Mouse (Mus musculus) liver, postnatal 0 days (tissue): ENCODE data around the gene Pard3b. TPM values are rescaled to one million over a fixed set of nuclear protein-coding genes. Genes with fewer than 3 reads are reported as not detected.

Experiments used
- ATAC-seq: fragments of 200-750 bp; cut with Nextera tagmentation; 2 replicates; pipeline ENCODE4 v1.8.0; 2017; ENCODE audit warnings: mild to moderate bottlenecking, moderate library complexity
- DNase-seq: peaks from one replicate; pipeline ENCODE4 v3.0.0-alpha.2; 2016
- H3K27ac ChIP-seq: fragments of 300-500 bp; sonication (generic); 2 replicates; pipeline ENCODE4 v1.5.1; 2014; ENCODE audit warnings: antibody characterized with exemption, moderate library complexity, mild to moderate bottlenecking, low read depth
- H3K27me3 ChIP-seq: fragments of 300-500 bp; sonication (generic); 2 replicates; pipeline ENCODE4 v1.6.1; 2014; ENCODE audit warnings: low read length, control low read depth, mixed read lengths; ENCODE audit not compliant: insufficient read depth
- H3K36me3 ChIP-seq: fragments of 300-500 bp; sonication (generic); replicated peaks from 2 replicates; pipeline ENCODE4 v1.6.1; 2014; ENCODE audit warnings: mild to moderate bottlenecking, control low read depth, low read length, moderate library complexity, mixed read lengths; ENCODE audit not compliant: insufficient read depth
- H3K4me1 ChIP-seq: fragments of 300-500 bp; sonication (generic); 2 replicates; pipeline ENCODE4 v1.6.1; 2014; ENCODE audit warnings: antibody characterized with exemption, mild to moderate bottlenecking, control low read depth; ENCODE audit not compliant: insufficient read depth
- H3K4me2 ChIP-seq: fragments of 300-500 bp; sonication (generic); 2 replicates; pipeline ENCODE4 v1.6.1; 2014; ENCODE audit warnings: low read depth, mild to moderate bottlenecking, low read length, moderate library complexity, mixed read lengths
- H3K4me3 ChIP-seq: fragments of 300-500 bp; sonication (generic); 2 replicates; pipeline ENCODE4 v1.5.1; 2014; ENCODE audit warnings: low read depth, low read length
- H3K9ac ChIP-seq: fragments of 300-500 bp; sonication (generic); replicated peaks from 2 replicates; pipeline ENCODE4 v1.6.1; 2014; ENCODE audit warnings: mild to moderate bottlenecking, moderate library complexity
- H3K9me3 ChIP-seq: fragments of 300-500 bp; sonication (generic); 2 replicates; pipeline ENCODE4 v1.6.1; 2016; ENCODE audit warnings: mild to moderate bottlenecking, control low read depth, low read length, mixed read lengths
- CTCF ChIP-seq: sonication (generic); IDR thresholded peaks from 2 replicates; pipeline ENCODE4 v1.5.1; 2016; ENCODE audit warnings: antibody characterized with exemption, low read depth
- EP300 ChIP-seq: IDR thresholded peaks from 2 replicates; pipeline ENCODE4 v1.6.1; 2016; ENCODE audit warnings: antibody characterized with exemption, low read depth, mild to moderate bottlenecking
- WGBS: fragments of 180-500 bp; shearing (Covaris S2); extraction: QIAGEN DNeasy Blood & Tissue Kit; methylation state at CpG from one replicate; pipeline ENCODE4 v1.1.7; 2014; ENCODE audit not compliant: insufficient replicate concordance; 5-methylcytosine and 5-hydroxymethylcytosine counted together
- polyA plus RNA-seq: library from polyadenylated mRNA; unstranded; fragments of >200 nt; fragmentation: Nextera tagmentation; extraction: Ambion mirVana; gene quantifications from 2 replicates; pipeline ENCODE4 v1.2.1, GENCODE M21; 2015

Gene Pard3b
- polyA plus RNA-seq, 1 experiment from 2014 or later, result 2.8 TPM

DNA sequence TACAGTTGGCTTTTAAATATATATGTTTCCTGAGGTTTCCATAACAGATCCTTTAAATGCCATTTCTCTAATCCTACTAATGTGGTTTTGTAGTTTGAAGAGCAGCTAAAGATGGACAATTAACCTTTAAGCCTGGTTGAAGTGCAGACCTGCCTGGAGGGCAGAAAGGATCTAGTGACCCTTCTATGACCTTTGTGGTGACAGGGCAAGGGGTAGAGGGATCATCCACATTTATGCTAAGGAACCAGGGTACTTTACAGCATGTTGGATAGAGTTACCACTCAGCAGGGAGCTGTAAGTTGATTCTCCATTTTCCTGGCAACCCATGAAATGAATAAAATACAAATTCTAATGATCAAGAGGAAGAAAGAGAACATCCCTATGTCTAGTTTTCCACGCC lies 47.3 kb downstream of the Pard3b start:
- TF ChIP-seq CTCF, result no peak
- TF ChIP-seq EP300, result no peak
- ATAC-seq, result no peak
- H3K4me2 ChIP-seq, result no peak overlapping the region
- WGBS, result 72% methylated on average over 1 of the region's 1 CpGs
- no peak overlapping the region for H3K9ac ChIP-seq
- H3K4me1 ChIP-seq, result no peaks in the 10 kb centered on the region
- H3K27me3 ChIP-seq, result no peaks in the 10 kb centered on the region
- H3K9me3 ChIP-seq, result no peaks in the 10 kb centered on the region
- no peak overlapping the region for H3K27ac ChIP-seq
- DNase-seq, result no peak
- no peaks in the 10 kb centered on the region for H3K36me3 ChIP-seq
- no peak overlapping the region for H3K4me3 ChIP-seq

DNA sequence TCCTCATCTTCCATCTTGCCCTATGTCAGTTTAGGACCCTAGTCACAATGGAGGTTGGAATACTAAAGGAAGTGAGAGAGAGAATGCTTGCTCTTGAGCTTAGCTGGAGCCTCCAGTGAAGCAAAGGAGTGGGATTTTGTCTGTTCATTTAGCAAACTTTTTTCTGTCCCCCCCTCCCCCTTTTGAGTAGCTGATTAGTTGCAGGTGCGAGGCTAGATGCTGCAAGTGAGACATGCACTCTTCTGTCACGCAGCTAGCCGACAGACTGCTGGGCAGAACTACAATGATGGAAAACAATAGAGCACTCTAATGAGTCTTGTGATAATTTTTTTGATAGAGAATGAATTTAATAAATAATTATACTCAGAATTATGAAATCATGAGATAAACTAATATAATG lies 49.7 kb downstream of the Pard3b start:
- TF ChIP-seq EP300 (no peak), CTCF (no peak)
- ATAC-seq (no peak), DNase-seq (no peak)
- Histone ChIP-seq H3K27ac (no peak overlapping the region), H3K9ac (no peak overlapping the region), H3K4me2 (no peak overlapping the region), H3K27me3 (no peaks in the 10 kb centered on the region), H3K9me3 (no peaks in the 10 kb centered on the region), H3K36me3 (no peaks in the 10 kb centered on the region), H3K4me1 (no peaks in the 10 kb centered on the region), H3K4me3 (no peak overlapping the region)
- WGBS, result 78% methylated on average over 3 of the region's 3 CpGs

DNA sequence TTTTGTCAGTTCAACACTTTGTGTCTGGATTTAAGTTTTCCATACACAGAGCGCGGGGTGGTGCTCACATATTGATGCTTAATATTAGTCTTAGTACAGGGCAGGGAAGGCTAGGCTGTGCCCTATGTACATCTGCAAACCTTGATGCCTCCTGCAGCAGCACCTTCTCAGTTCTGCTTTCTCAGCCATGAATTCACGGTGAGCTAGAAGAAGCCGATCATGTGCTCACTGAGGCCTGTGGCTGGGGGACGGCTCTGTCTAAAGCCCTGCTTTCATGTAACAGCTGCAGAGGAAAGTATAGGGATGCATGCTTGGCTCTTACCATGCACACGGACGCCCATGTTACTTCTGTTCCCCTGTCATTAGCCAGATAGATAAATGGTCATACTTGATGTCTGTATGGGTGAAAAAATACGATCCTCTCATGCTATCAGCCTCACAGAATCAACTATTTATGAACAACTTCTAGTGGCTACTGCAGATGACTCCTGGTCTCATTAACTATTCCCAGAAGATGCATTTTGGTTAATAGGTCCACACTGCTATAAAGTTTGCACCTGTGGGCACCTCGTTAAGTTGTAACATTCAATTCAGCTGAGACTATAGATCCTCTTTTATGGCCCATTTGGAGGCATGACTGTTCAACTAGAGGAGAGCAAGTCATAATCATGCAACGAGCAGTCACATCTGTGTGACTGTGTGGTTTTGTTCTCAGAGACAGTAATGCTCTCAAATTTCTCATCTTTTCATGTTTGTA lies 60.0 kb downstream of the Pard3b start:
- no peak for ATAC-seq
- H3K27ac ChIP-seq, result no peak overlapping the region
- H3K9me3 ChIP-seq, result no peaks in the 10 kb centered on the region
- H3K36me3 ChIP-seq, result no peaks in the 10 kb centered on the region
- H3K4me2 ChIP-seq, result no peak overlapping the region
- no peak overlapping the region for H3K9ac ChIP-seq
- no peaks in the 10 kb centered on the region for H3K4me1 ChIP-seq
- H3K27me3 ChIP-seq, result no peaks in the 10 kb centered on the region
- TF ChIP-seq CTCF, result no peak
- no peak for TF ChIP-seq EP300
- DNase-seq, result no peak
- H3K4me3 ChIP-seq, result no peak overlapping the region
- 74% methylated on average over 10 of the region's 10 CpGs for WGBS

DNA sequence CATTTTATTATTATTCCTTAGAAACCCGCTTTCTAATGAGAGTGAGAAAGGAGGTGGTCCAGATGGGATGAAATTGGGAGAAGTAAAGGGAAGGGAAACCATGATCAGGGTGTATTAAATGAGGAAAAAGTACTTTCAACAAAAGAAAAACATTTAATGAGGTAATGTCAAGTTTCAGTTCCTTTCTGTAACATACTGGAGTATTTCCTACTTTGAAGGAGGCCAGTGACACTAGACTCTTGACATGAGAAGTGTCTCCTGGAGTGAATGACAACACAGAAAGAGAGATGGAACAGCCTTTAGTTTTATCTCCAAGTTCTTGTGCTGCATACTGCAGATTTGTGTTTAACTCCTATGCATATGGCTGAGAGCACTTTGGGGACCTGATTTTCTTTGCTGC lies 71.2 kb downstream of the Pard3b start:
- H3K4me2 ChIP-seq, result no peak overlapping the region
- no peaks in the 10 kb centered on the region for H3K9me3 ChIP-seq
- 79% methylated on average over 1 of the region's 1 CpGs for WGBS
- TF ChIP-seq CTCF (no peak), EP300 (no peak)
- no peaks in the 10 kb centered on the region for H3K27me3 ChIP-seq
- H3K4me1 ChIP-seq, result no peaks in the 10 kb centered on the region
- H3K27ac ChIP-seq, result no peak overlapping the region
- ATAC-seq, result no peak
- H3K36me3 ChIP-seq, result no peaks in the 10 kb centered on the region
- DNase-seq, result no peak
- H3K9ac ChIP-seq, result no peak overlapping the region
- no peak overlapping the region for H3K4me3 ChIP-seq

DNA sequence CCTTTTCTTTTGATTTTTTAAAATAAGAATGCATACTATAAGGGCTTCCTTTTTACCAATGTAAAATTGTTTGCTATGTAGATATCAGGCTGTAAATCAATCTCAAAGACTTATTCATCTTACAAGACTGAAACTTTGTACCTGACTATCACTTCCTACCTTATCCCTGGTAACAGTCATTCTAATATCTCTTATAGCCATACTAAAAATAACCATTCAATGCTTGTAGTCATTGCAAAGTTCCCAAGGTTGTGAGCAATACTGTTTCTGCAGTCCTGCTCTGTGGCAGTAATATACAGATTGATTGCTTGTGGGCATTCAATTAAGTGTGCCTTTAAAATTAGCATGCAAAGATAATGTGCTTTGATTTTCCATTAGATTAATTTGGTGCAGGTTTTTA lies 72.9 kb downstream of the Pard3b start:
- Histone ChIP-seq H3K4me1 (no peaks in the 10 kb centered on the region), H3K9ac (no peak overlapping the region), H3K27ac (no peak overlapping the region), H3K36me3 (no peaks in the 10 kb centered on the region), H3K9me3 (no peaks in the 10 kb centered on the region), H3K27me3 (no peaks in the 10 kb centered on the region), H3K4me2 (no peak overlapping the region), H3K4me3 (no peak overlapping the region)
- DNase-seq, result no peak
- ATAC-seq, result no peak
- TF ChIP-seq EP300 (no peak), CTCF (no peak)

DNA sequence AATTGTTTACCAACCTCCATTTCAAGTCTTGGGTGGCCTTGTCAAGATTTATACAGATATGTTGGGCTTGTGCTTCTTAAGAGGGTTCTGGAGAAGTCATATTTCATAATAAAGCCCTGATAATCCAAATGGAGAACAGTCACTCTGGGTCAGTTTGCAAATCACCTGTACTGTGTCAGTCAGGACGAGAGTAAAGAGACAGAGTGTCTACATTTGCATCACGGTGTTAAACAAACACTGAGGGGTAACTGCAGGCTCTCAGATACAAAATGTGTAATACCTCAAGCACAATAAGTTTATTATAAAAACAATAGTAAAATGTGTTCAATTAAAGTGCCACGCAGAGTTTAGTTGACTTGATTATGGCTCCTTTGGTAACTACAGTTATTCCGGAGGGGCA lies 91.0 kb downstream of the Pard3b start:
- H3K4me3 ChIP-seq, result no peak overlapping the region
- no peaks in the 10 kb centered on the region for H3K36me3 ChIP-seq
- H3K27ac ChIP-seq, result peak overlapping the region; percentile 51
- TF ChIP-seq EP300 (no peak), CTCF (no peak)
- H3K4me1 ChIP-seq, result 0 out of 2 replicates have a peak, but pooled peaks cover 3% of the 10 kb centered on the region
- H3K9ac ChIP-seq, result no peak overlapping the region
- H3K9me3 ChIP-seq, result no peaks in the 10 kb centered on the region
- no peak overlapping the region for H3K4me2 ChIP-seq
- no peaks in the 10 kb centered on the region for H3K27me3 ChIP-seq
- DNase-seq (no peak), ATAC-seq (peak; percentile 69)
- 71% methylated on average over 4 of the region's 4 CpGs for WGBS

DNA sequence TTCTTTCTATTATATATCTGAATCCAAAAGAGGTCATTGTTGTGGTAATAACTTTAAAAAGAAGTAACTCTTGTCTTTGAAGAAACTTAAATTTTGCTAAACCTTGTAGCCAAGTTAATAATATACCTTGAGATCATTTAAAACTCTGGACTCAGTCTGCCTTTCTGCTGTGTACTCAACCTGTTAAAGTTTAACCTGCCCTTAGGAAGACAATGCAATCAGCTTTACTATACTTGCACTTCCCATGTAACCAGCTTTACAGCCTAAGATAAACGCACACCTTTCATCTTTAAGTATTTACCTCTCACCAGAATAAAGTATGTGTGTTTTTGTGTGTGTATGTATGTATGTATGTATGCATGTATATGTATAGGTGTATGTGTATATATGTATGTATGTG lies 97.9 kb downstream of the Pard3b start:
- no peak for ATAC-seq
- Histone ChIP-seq H3K9ac (no peak overlapping the region), H3K4me1 (peaks cover 6% of the 10 kb centered on the region; the same call in 1 of the 2 replicates), H3K4me3 (no peak overlapping the region), H3K36me3 (no peaks in the 10 kb centered on the region), H3K9me3 (no peaks in the 10 kb centered on the region), H3K4me2 (no peak overlapping the region), H3K27me3 (no peaks in the 10 kb centered on the region), H3K27ac (no peak overlapping the region)
- no peak for TF ChIP-seq EP300
- TF ChIP-seq CTCF, result no peak
- no peak for DNase-seq
- 51% methylated on average over 1 of the region's 1 CpGs for WGBS
